Mouse (Mus musculus) hematopoietic stem cell, adult 5-6 weeks (primary cell): ENCODE measurements around the gene Add2. TPM values are rescaled to one million over a fixed set of nuclear protein-coding genes. Genes with fewer than 3 reads are reported as not detected.
A peak's percentile ranks its signal among the peaks of the same experiment; 100 is the strongest.

Experiments
- ATAC-seq, 2 experiments: fragments of 125-278 bp in 1 of 2; replicated peaks in 1 of 2; 2 replicates each; pipeline ENCODE4 v1.8.0; 2016 to 2017; ENCODE audit warnings: inconsistent platforms in 2 of 2, mild to moderate bottlenecking in 2 of 2, moderate number of reproducible peaks in 2 of 2, low read depth in 1 of 2, moderate TSS enrichment in 1 of 2; ENCODE audit not compliant: low FRiP score in 2 of 2, poor library complexity in 2 of 2, severe bottlenecking in 2 of 2, insufficient read depth in 1 of 2, low TSS enrichment in 1 of 2
- total RNA-seq: library from RNA; stranded (forward); fragments of 172-1452, 232-1000 nt; gene quantifications from 2 replicates; pipeline ENCODE4 v1.2.3, GENCODE M21; 2017

Gene Add2
- total RNA-seq, 1 experiment from 2014 or later: 14.7 TPM

GRCm38 (mm10) chr6:86102874-86103273 is 74.4 kb downstream of the Add2 start:
- ATAC-seq: no peak

- ATAC-seq: no peak
Measured at GRCm38 (mm10) chr6:86103614-86104013, 75.1 kb downstream of the Add2 start.

- no peak for ATAC-seq
Measured at GRCm38 (mm10) chr6:86104719-86105118, 76.2 kb downstream of the Add2 start.

- no peak for ATAC-seq
Measured at GRCm38 (mm10) chr6:86106045-86106444, 77.6 kb downstream of the Add2 start.

- no peak for ATAC-seq
Measured at GRCm38 (mm10) chr6:86107101-86107500, 78.6 kb downstream of the Add2 start.

- ATAC-seq: no peak
Measured at GRCm38 (mm10) chr6:86115843-86116242, 87.4 kb downstream of the Add2 start.

- ATAC-seq: no peak
Measured at GRCm38 (mm10) chr6:86123057-86123456, 94.6 kb downstream of the Add2 start.

- no peak for ATAC-seq
Measured at GRCm38 (mm10) chr6:86125761-86126160, 97.3 kb downstream of the Add2 start.

- no peak; a peak in 1 of 4 replicates for ATAC-seq
Measured at GRCm38 (mm10) chr6:86126953-86127581, 98.6 kb downstream of the Add2 start.

GRCm38 (mm10) chr6:86128504-86128903 is 100.0 kb downstream of the Add2 start:
- peak in 1 of 2 experiments; percentile 44; a peak in 1 of 4 replicates for ATAC-seq

GRCm38 (mm10) chr6:86129872-86130498 is 101.5 kb downstream of the Add2 start:
- peak in 1 of 2 experiments; percentile 9; a peak in 1 of 4 replicates for ATAC-seq

- ATAC-seq: no peak
Measured at GRCm38 (mm10) chr6:86133882-86134281, 105.4 kb downstream of the Add2 start.

GRCm38 (mm10) chr6:86136206-86136605 is 107.7 kb downstream of the Add2 start:
- ATAC-seq: no peak

GRCm38 (mm10) chr6:86141284-86141683 is 112.8 kb downstream of the Add2 start:
- ATAC-seq: no peak

- no peak for ATAC-seq
Measured at GRCm38 (mm10) chr6:86141820-86142219, 113.3 kb downstream of the Add2 start.

GRCm38 (mm10) chr6:86144986-86145385 is 116.5 kb downstream of the Add2 start:
- no peak for ATAC-seq

- ATAC-seq: no peak
Measured at GRCm38 (mm10) chr6:86148518-86148917, 120.0 kb downstream of the Add2 start.

- no peak for ATAC-seq
Measured at GRCm38 (mm10) chr6:86149001-86149400, 120.5 kb downstream of the Add2 start.

GRCm38 (mm10) chr6:86152676-86153075 is 124.2 kb downstream of the Add2 start:
- no peak for ATAC-seq
